Mouse (Mus musculus) MN1 (cell line): ENCODE data around the gene Phlpp1.

Source experiments
- DNase-seq: peaks from one replicate; pipeline ENCODE4 v3.0.0-alpha.2; 2016; ENCODE audit warnings: low spot score

Gene Phlpp1

DNA sequence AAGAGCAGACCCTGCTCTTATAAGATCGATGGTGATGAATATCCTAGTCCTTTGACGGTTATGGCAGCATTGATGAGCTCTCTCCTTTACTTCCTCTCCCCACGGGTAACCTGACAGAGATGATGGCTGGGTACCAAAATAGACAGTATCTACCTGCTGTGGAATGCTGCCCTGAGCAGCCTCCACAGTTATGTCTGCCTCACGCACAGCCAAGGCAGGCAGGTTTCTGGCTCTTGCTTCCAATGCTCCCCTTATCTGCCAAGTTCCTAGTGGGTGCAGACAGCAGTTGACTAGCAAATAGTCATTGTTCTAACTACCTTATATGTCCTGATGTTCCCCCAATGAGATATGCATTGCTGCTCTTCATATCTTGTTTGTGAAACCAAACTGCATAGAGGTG is 215.7 kb downstream of the Phlpp1 start:
- no peak for DNase-seq

DNA sequence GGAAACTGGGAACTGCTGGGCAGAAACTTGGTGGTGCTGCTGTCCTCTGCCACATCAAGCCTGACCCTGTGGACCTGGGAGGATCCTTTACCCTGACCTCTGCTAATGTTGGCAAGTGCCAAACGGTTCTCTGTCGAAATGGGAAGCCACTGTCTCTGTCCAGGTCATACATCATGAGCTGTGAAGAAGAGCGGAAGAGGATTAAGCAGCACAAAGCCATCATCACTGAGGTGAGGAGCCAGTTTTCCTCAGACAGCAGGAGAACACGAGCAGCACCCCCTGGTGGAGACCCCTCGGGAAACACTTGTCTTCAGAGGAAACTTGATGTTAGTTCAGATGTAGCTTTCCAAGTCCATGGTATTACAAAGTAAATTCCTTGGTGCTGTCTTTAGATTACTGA is 218.1 kb downstream of the Phlpp1 start:
- DNase-seq, result peak; percentile 54

GRCm38 (mm10) chr1:106393072-106393471 is 221.5 kb downstream of the Phlpp1 start:
- no peak for DNase-seq

GRCm38 (mm10) chr1:106394678-106395077 is 223.1 kb downstream of the Phlpp1 start:
- DNase-seq, result no peak

DNA sequence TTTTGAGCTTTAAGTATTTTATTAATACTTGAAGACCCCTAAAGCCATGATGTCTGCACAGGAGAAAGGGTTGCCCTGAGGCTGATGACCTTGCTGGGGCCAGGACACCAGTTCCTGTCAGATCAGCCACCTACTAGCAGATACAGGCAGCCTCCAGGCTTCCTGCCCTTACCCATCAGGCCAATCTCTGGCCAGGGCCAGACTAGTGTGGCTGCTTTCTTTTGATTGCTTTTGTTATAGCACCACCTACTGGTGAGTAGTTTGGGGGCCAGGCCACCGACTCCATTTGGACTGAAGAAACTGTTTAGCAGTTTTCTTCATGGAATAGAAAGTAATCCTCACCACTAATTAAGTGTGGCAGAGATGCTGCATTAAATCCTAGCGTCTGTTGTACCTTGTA is 223.9 kb downstream of the Phlpp1 start:
- peak; percentile 82 for DNase-seq

GRCm38 (mm10) chr1:106400900-106401634 is 229.5 kb downstream of the Phlpp1 start:
- DNase-seq, result peak; percentile 70

DNA sequence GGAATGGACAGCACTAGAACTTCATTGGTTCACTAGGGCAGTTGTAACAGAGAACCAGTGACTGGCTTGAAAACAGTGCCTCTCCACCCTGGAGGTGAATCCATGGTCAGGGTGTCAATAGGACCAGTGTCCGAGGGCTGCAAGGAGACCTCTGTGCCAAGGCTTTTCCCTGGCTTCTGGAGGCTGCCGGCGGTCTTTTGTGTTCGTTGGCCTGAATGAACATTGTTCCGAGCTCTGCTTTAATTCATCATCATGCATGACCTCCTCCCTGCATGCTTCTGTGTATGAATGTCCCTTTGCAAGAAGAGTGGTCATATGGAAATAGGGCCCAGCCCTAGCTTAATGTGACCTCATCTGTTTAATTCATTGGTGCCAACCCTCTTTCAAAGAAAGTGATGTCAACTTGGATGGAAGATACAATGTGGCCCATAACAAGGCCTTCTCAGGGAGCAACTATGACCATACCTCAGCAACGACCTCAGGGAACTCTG is 231.5 kb downstream of the Phlpp1 start:
- DNase-seq, result no peak

GRCm38 (mm10) chr1:106406852-106407251 is 235.3 kb downstream of the Phlpp1 start:
- DNase-seq, result no peak

- peak; percentile 24 for DNase-seq
Measured at GRCm38 (mm10) chr1:106407963-106408440, 236.4 kb downstream of the Phlpp1 start.

DNA sequence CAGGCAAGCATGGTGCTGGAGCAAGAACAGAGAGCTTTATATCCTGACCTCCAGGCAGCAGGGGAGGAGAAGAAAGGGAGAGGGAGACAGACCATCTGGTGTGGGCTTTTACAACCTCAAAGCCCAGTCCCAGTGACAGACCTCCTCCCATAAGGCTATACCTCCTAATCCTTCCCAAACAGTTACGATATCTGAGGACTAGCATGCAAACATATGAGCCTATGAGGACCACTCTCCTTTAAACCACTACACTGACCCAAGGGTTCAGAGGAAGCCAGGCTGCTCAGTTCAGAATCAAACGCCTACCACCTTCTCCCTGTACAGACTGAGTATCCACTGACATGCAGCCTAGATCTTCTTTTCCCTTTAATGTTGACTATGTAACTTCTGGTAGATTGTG is 239.3 kb downstream of the Phlpp1 start:
- DNase-seq, result no peak

DNA sequence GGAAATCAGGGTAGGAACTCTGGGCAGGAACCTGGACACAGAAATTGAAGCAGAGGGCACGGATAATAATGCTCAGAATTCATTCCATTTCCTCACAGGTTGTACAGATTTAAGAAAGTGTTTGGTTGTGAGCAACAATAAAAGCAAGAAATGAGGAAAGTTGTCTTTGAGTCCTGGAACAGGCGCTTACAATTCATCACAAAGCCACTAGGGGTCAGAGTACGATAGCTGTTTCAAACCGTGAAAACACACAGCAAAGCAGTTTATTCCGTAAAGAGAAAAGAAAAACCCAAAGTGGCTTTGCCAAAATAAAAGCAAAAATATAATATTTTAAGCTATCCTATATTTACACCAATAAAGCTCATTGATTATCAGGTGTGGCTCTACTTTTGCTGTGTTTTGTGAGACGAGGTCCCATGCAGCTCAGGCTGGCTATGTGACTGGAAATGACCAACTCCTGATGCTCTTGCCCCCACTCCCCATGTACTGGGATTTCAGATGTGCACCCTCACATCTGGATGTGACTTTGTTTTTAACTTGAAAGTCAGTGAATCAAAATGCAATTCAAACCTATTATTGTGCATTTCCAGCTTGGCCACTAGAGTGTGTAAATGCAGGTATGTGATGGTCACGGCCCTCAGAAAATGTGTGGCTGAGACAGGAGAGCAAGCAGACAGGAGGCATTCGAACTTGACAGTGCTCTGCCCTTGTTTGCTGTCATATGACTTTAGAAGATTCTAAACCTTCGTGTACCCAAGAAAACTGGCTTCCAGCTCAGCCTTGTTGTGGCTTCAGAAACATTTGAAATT is 253.8 kb downstream of the Phlpp1 start:
- DNase-seq, result peak; percentile 59

- DNase-seq, result no peak
Measured at GRCm38 (mm10) chr1:106428170-106428569, 256.6 kb downstream of the Phlpp1 start.

- DNase-seq, result no peak
Measured at GRCm38 (mm10) chr1:106428580-106428979, 257.0 kb downstream of the Phlpp1 start.

DNA sequence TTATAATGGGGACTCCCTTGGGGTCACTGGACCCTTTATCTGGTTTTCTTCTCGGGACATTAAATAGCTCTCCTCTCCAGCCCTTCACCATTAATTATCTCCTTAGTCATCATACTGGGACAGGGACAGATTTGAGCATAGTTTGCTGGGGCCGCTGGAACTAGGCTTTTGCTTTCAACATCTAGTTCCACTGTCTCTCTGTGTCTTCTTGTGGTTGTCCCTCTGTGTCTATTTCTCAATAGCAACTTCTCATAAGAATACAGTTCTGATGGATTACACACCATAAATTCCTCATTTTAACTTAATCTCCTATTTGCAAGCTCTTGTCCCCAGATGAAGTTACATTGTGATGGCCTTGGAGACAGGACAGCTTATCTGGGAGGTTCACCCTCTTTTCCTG is 262.0 kb downstream of the Phlpp1 start:
- DNase-seq, result no peak
